Mouse (Mus musculus) forebrain, postnatal 0 days (tissue): ENCODE measurements at regions not wholly inside any gene's neighbourhood (a gene's known extent, or its start where the extent isn't known, plus 50 kb on each side); places are given as distances from the start of the nearest gene placed in this dataset.

ENCODE experiments used
- ATAC-seq: fragments of 200-750 bp; cut with Nextera tagmentation; 2 replicates; pipeline ENCODE4 v1.8.0; 2017; ENCODE audit warnings: mild to moderate bottlenecking, moderate library complexity
- DNase-seq: peaks from one replicate; pipeline ENCODE4 v3.0.0-alpha.2; 2015
- H3K27ac ChIP-seq: fragments of 300-500 bp; sonication (generic); 2 replicates; pipeline ENCODE4 v1.5.1; 2014; ENCODE audit warnings: low read depth, mild to moderate bottlenecking, antibody characterized with exemption, low read length, moderate library complexity, mixed read lengths
- H3K27me3 ChIP-seq: fragments of 300-500 bp; sonication (generic); 2 replicates; pipeline ENCODE4 v1.6.1; 2014; ENCODE audit warnings: mild to moderate bottlenecking, low read length, mixed read lengths; ENCODE audit not compliant: insufficient read depth
- H3K36me3 ChIP-seq: fragments of 300-500 bp; sonication (generic); 2 replicates; pipeline ENCODE4 v1.6.1; 2014; ENCODE audit warnings: mild to moderate bottlenecking, moderate library complexity; ENCODE audit not compliant: insufficient read depth
- H3K4me1 ChIP-seq: fragments of 300-500 bp; sonication (generic); 2 replicates; pipeline ENCODE4 v1.6.1; 2014; ENCODE audit warnings: antibody characterized with exemption; ENCODE audit not compliant: insufficient read depth
- H3K4me2 ChIP-seq: fragments of 300-500 bp; sonication (generic); 2 replicates; pipeline ENCODE4 v1.6.1; 2014; ENCODE audit warnings: low read depth, mild to moderate bottlenecking, moderate library complexity
- H3K4me3 ChIP-seq: fragments of 300-500 bp; sonication (generic); 2 replicates; pipeline ENCODE4 v1.5.1; 2014; ENCODE audit warnings: low read depth, low read length, mixed read lengths
- H3K9ac ChIP-seq: fragments of 300-500 bp; sonication (generic); 2 replicates; pipeline ENCODE4 v1.6.1; 2014; ENCODE audit warnings: mild to moderate bottlenecking
- H3K9me3 ChIP-seq: fragments of 300-500 bp; sonication (generic); 2 replicates; pipeline ENCODE4 v1.6.1; 2016; ENCODE audit warnings: low read length
- CTCF ChIP-seq: sonication (generic); IDR thresholded peaks from 2 replicates; pipeline ENCODE4 v1.5.1; 2016; ENCODE audit warnings: antibody characterized with exemption, control low read depth, low read depth
- WGBS: fragments of 180-500 bp; shearing (Covaris S2); extraction: QIAGEN DNeasy Blood & Tissue Kit; methylation state at CpG from one replicate; pipeline ENCODE4 v1.1.7; 2014; 5-methylcytosine and 5-hydroxymethylcytosine counted together

DNA sequence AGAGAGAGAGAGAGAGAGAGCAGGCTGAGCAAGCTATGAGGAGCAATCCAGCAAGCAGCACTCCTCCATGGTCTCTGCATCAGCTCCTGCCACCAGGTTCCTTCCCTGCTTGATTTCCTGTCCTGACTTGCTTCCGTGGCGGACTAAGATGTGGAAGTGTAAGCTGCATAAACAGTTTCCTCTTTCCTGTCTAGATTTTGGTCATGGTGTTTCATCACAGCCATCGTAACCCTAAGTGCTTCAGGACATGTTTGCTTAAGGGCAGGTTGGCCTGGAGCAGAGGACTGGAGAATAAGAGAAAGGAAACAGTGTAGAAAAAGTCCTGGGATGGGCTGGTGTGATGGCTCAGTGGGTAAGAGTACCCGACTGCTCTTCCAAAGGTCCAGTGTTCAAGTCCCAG, 133.9 kb downstream of the Dyrk2 start:
- no peak overlapping the region for H3K27ac ChIP-seq
- DNase-seq = no peak
- H3K4me2 ChIP-seq = no peak overlapping the region
- H3K4me1 ChIP-seq = no peaks in the 10 kb centered on the region
- no peak for ATAC-seq
- H3K27me3 ChIP-seq = no peaks in the 10 kb centered on the region
- no peak overlapping the region for H3K9ac ChIP-seq
- H3K36me3 ChIP-seq = no peaks in the 10 kb centered on the region
- H3K4me3 ChIP-seq = no peak overlapping the region
- TF ChIP-seq CTCF = no peak
- H3K9me3 ChIP-seq = no peaks in the 10 kb centered on the region
- 91% methylated on average over 4 of the region's 4 CpGs for WGBS

DNA sequence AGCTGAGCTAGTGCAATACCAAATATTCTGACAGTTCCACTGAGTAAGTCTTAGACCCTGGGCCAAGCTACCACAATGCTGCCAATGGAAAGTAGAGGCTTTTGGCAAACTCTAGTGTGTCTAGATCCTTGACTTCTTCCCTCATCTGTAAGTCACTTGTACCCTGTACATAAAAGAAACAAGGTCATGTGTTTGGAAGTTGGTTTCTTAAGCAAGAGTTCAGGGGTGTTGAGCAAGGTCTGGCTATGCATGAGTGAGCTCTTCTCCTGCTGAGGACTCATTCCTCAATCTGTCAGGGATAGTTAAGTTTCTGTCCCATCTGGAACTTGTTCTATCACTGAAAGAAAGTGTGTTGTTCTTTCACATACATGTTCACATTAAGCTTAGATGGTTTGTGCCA, 132.9 kb downstream of the Dyrk2 start:
- Histone ChIP-seq H3K9ac (no peak overlapping the region), H3K36me3 (no peaks in the 10 kb centered on the region), H3K4me2 (no peak overlapping the region), H3K4me1 (no peaks in the 10 kb centered on the region), H3K27me3 (no peaks in the 10 kb centered on the region), H3K27ac (no peak overlapping the region), H3K4me3 (no peak overlapping the region), H3K9me3 (no peaks in the 10 kb centered on the region)
- TF ChIP-seq CTCF = no peak
- ATAC-seq (no peak; the same call in 1 of the 2 replicates), DNase-seq (no peak)

DNA sequence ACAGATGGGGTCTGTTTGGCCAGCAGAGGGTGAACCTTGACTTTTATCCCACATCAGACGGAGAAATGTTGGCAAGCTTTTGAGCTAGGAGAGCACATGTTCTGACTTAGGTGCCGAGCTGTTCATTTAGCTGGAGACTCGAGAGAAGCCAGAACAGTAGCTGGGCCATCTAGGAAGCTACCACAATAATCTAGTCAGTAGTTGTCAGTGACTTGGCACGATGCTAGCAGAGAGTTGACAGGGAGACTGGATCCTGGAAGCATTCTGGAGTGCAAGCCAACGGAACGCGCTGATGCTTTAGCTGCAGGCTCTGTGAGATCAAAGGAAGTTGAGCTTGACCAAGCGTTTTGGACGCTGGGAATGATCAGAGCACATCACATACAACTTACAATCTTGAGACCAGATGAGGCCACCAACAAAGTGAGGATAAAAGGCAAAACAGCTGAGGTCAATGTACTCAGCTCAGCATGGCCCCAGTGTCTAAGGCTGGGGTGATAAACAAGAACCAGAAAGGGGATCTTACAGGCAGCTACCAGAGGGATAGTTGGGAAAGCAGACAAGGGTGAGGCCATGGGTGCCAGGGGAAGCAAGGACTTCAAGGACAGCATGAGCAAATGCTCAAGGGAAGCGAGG, 130.0 kb downstream of the Dyrk2 start:
- no peaks in the 10 kb centered on the region for H3K9me3 ChIP-seq
- no peak overlapping the region for H3K4me3 ChIP-seq
- no peak overlapping the region for H3K27ac ChIP-seq
- TF ChIP-seq CTCF = no peak
- no peaks in the 10 kb centered on the region for H3K27me3 ChIP-seq
- DNase-seq = no peak
- no peaks in the 10 kb centered on the region for H3K4me1 ChIP-seq
- no peaks in the 10 kb centered on the region for H3K36me3 ChIP-seq
- no peak for ATAC-seq
- H3K9ac ChIP-seq = no peak overlapping the region
- 76% methylated on average over 10 of the region's 10 CpGs for WGBS
- H3K4me2 ChIP-seq = no peak overlapping the region

DNA sequence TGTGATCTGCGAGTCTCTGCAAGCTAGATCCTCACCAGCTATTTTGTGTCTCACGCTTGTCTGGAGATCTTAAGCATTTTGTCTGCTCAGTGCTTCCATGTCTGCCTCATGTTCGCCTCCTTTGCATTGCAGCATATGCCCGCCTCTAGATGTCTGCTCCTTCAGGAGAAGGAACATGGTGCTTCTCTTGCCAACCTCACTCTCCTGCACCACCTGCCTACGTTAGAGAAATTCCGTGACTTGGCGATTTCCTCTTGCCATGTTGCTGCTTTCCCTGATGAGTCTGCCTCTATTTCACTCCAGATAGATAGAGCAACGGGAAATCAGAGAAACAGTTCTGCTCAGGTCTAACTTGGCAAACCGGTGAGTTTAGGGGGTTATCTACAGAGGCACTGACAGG, 126.2 kb downstream of the Dyrk2 start:
- no peak for TF ChIP-seq CTCF
- H3K4me1 ChIP-seq = peaks cover 13% of the 10 kb centered on the region; the same call in 1 of the 2 replicates
- peak; percentile 36; the same call in 1 of the 2 replicates for ATAC-seq
- H3K36me3 ChIP-seq = no peaks in the 10 kb centered on the region
- no peaks in the 10 kb centered on the region for H3K27me3 ChIP-seq
- no peak overlapping the region for H3K27ac ChIP-seq
- no peaks in the 10 kb centered on the region for H3K9me3 ChIP-seq
- H3K4me3 ChIP-seq = no peak overlapping the region
- H3K4me2 ChIP-seq = no peak overlapping the region
- WGBS = 81% methylated on average over 9 of the region's 9 CpGs
- DNase-seq = peak; percentile 31
- H3K9ac ChIP-seq = no peak overlapping the region

DNA sequence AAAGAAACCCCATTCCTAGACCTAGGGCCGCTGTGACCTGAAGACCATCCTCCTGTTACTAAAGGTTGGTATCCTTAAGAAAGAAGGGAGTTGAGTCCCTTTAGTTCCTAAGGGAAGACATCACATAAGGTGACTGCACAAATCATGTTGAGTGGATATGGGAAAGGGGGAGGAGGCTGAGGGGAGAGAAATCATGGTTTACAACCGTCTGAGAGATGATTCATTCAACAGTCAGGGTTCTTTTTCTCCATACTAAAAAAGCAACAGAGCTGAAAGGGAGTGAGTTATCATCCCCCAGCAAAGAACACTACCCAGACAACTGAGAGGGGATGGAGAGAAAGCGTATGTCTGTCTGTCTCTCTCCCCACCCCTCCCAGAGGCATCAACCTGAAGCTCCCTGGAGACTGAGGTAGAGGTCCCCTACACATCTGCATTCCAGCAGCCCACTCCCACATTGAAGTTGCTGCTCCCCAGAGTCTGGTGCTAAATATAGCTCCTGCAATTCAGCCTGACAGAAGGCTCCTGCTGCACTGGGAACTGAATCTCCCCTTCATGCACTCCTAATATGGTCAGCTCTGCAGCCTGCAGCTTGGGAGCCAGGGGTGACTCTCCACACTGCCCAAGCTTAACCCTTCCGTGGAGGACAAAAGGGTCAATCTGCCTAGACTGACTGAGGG, 123.2 kb downstream of the Dyrk2 start:
- Histone ChIP-seq H3K27me3 (no peaks in the 10 kb centered on the region), H3K4me2 (no peak overlapping the region), H3K4me3 (no peak overlapping the region), H3K9me3 (no peaks in the 10 kb centered on the region), H3K4me1 (peaks cover 13% of the 10 kb centered on the region; the same call in 1 of the 2 replicates), H3K36me3 (no peaks in the 10 kb centered on the region), H3K9ac (peak overlapping the region; percentile 14; the same call in 1 of the 2 replicates), H3K27ac (peak overlapping the region; percentile 62)
- TF ChIP-seq CTCF = no peak
- peak; percentile 47 for DNase-seq
- 52% methylated on average over 4 of the region's 4 CpGs for WGBS
- ATAC-seq = peak; percentile 80

DNA sequence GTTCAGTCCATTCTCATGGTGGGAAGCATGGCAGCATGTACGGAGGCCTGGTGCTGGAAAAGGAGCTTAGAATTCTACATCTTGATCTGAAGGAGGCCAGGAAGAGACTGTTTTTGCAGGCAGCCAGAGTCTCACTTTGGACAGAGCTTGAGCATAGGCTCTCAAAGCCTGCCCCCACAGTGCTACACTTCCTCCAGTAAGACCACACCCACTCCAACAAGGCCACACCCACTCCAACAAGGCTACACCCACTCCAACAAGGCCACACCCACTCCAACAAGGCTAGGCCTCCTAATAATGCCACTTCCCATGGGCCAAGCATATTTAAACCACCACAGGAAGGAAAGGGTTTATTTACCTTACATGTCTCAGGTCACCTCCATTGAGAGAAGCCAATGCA, 121.0 kb downstream of the Dyrk2 start:
- H3K27me3 ChIP-seq = no peaks in the 10 kb centered on the region
- H3K4me1 ChIP-seq = peaks cover 13% of the 10 kb centered on the region; the same call in 1 of the 2 replicates
- no peaks in the 10 kb centered on the region for H3K9me3 ChIP-seq
- ATAC-seq = no peak
- TF ChIP-seq CTCF = no peak
- no peak overlapping the region for H3K27ac ChIP-seq
- no peak overlapping the region for H3K4me3 ChIP-seq
- H3K36me3 ChIP-seq = no peaks in the 10 kb centered on the region
- no peak overlapping the region for H3K4me2 ChIP-seq
- DNase-seq = no peak
- 95% methylated on average over 1 of the region's 1 CpGs for WGBS
- no peak overlapping the region for H3K9ac ChIP-seq

DNA sequence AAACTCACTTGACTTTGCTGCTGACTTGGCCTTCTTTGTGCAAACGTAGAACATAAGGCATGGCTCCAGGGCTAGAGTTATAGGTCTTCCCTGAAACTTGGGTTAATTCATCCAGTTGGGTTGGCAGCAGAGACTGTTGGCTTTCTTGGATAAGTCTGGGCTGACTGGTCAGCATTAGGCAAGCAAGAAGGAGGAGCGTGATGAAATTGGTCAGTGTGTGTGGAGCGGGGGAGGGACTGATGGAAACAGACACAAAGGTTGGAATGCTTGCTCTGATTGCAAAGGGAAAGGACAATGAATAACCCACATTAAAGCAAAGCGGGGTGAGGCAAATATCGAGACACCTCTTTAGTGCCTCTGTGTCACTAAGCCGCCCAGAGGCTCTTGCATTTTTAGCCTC, 120.3 kb downstream of the Dyrk2 start:
- no peaks in the 10 kb centered on the region for H3K36me3 ChIP-seq
- DNase-seq = no peak
- H3K9me3 ChIP-seq = no peaks in the 10 kb centered on the region
- no peak overlapping the region for H3K27ac ChIP-seq
- no peak overlapping the region for H3K9ac ChIP-seq
- no peaks in the 10 kb centered on the region for H3K27me3 ChIP-seq
- peaks cover 13% of the 10 kb centered on the region; the same call in 1 of the 2 replicates for H3K4me1 ChIP-seq
- H3K4me2 ChIP-seq = no peak overlapping the region
- no peak for ATAC-seq
- no peak overlapping the region for H3K4me3 ChIP-seq
- WGBS = 63% methylated on average over 6 of the region's 6 CpGs
- TF ChIP-seq CTCF = no peak
